10 mouse cellular contexts compared by ENCODE assay signal in genomic region chr13:46724371-46724770, GRCm38 (mm10). TPM values are rescaled to one million over a fixed set of nuclear protein-coding genes. Genes with fewer than 3 reads are reported as not detected.
DNase-seq lines count a peak whose midpoint lies in the region; ATAC-seq and TF ChIP-seq lines count a peak whose summit lies in the region.
"Had no signal": no experiment of that assay in that cellular context is flagged by ENCODE, and none has a peak within 500 bp of the region (broad histone marks: within the 10 kb centered on the region; RNA-seq: fewer than 3 reads in every experiment).

No protein-coding gene starts in this region.

- H3K4me3 ChIP-seq in hindbrain, embryonic 14.5 days (replicated peaks; ENCODE audit: low read length): no peak overlapping the region
- H3K4me3 ChIP-seq in hindbrain, embryonic 12.5 days: no peak overlapping the region
- H3K4me3 ChIP-seq in spleen, adult 2 months (ENCODE audit: extremely low read depth, insufficient read depth, insufficient read length): no peak overlapping the region
- H3K4me3 ChIP-seq in embryonic facial prominence, embryonic 10.5 days: peak overlapping the region; percentile 99; the same call in 1 of the 2 replicates

- H3K9me3 ChIP-seq in hindbrain, embryonic 14.5 days (ENCODE audit: control insufficient read depth, low read length): no peaks in the 10 kb centered on the region
- no peaks in the 10 kb centered on the region for H3K9me3 ChIP-seq in hindbrain, embryonic 12.5 days (replicated peaks)
- H3K9me3 ChIP-seq in embryonic facial prominence, embryonic 10.5 days: no peaks in the 10 kb centered on the region

- H3K27me3 ChIP-seq in hindbrain, embryonic 14.5 days (ENCODE audit: control insufficient read depth, insufficient read depth, low read length): no peaks in the 10 kb centered on the region
- H3K27me3 ChIP-seq in hindbrain, embryonic 12.5 days: no peaks in the 10 kb centered on the region
- H3K27me3 ChIP-seq in spleen, adult 2 months (ENCODE audit: control insufficient read depth, insufficient read depth, low read length): no peaks in the 10 kb centered on the region
- H3K27me3 ChIP-seq in embryonic facial prominence, embryonic 10.5 days (replicated peaks; ENCODE audit: low read depth, poor library complexity, severe bottlenecking): no peaks in the 10 kb centered on the region

- DNase-seq in hindbrain, embryonic 14.5 days (ENCODE audit: low spot score): no peak
- DNase-seq in spleen, adult 2 months (ENCODE audit: low read depth in 1 of 2, low spot score in 2 of 2): no peak
- no peak for DNase-seq in spleen, postnatal 4 days (ENCODE audit: low spot score in 2 of 2)
- no peak for DNase-seq in embryonic facial prominence, embryonic 10.5 days (ENCODE audit: low spot score)
- DNase-seq in telencephalon, adult 2 months (ENCODE audit: low read depth, low spot score): peak; percentile 13
- DNase-seq in cerebellum, adult 18-20 months: no peak
- DNase-seq: gastrocnemius, postnatal 10 days; left cerebral cortex, postnatal 4 days; right cerebral cortex, postnatal 25 days had no signal

- H3K9ac ChIP-seq in hindbrain, embryonic 14.5 days: no peak overlapping the region
- no peak overlapping the region for H3K9ac ChIP-seq in hindbrain, embryonic 12.5 days

- no peak overlapping the region for H3K27ac ChIP-seq in hindbrain, embryonic 14.5 days
- no peak overlapping the region for H3K27ac ChIP-seq in hindbrain, embryonic 12.5 days
- peak overlapping the region; percentile 64 for H3K27ac ChIP-seq in spleen, adult 2 months (ENCODE audit: insufficient read depth, low read length)
- H3K27ac ChIP-seq in embryonic facial prominence, embryonic 10.5 days (replicated peaks): no peak overlapping the region

- H3K4me1 ChIP-seq in hindbrain, embryonic 14.5 days (replicated peaks; ENCODE audit: control insufficient read depth, insufficient read depth, low read length): peaks cover 23% of the 10 kb centered on the region
- peaks cover 15% of the 10 kb centered on the region for H3K4me1 ChIP-seq in hindbrain, embryonic 12.5 days
- H3K4me1 ChIP-seq in spleen, adult 2 months (ENCODE audit: control insufficient read depth, insufficient read depth, insufficient read length): peaks cover 2% of the 10 kb centered on the region; the same call in 1 of the 2 replicates
- peaks cover 22% of the 10 kb centered on the region for H3K4me1 ChIP-seq in embryonic facial prominence, embryonic 10.5 days

- H3K4me2 ChIP-seq in hindbrain, embryonic 14.5 days (replicated peaks): peak overlapping the region; percentile 91; the same call in 1 of the 2 replicates
- no peak overlapping the region for H3K4me2 ChIP-seq in hindbrain, embryonic 12.5 days (replicated peaks)

- H3K36me3 ChIP-seq in hindbrain, embryonic 14.5 days (replicated peaks; ENCODE audit: control insufficient read depth, insufficient read depth): no peaks in the 10 kb centered on the region
- H3K36me3 ChIP-seq in hindbrain, embryonic 12.5 days: no peaks in the 10 kb centered on the region
- H3K36me3 ChIP-seq in spleen, adult 2 months (ENCODE audit: control insufficient read depth, insufficient read depth, low read length): no peaks in the 10 kb centered on the region
- peaks cover 6% of the 10 kb centered on the region for H3K36me3 ChIP-seq in embryonic facial prominence, embryonic 10.5 days (replicated peaks)

- no peak for ATAC-seq in hindbrain, embryonic 14.5 days (ENCODE audit: low FRiP score)
- ATAC-seq in hindbrain, embryonic 12.5 days (ENCODE audit: low FRiP score): no peak

- TF ChIP-seq CTCF in spleen, adult 2 months (IDR thresholded peaks at IDR 0.05; ENCODE audit: extremely low read depth, insufficient read depth, insufficient read length, insufficient replicate concordance): no peak

- TF ChIP-seq POLR2A in spleen, adult 2 months (IDR thresholded peaks at IDR 0.05; ENCODE audit: low read depth, low read length): no peak

RNA-seq across cellular contexts. Expression of gene Nup153, which starts 3.4 kb away (rescaled TPM):
- 25.9 and 33.2 TPM in 2 replicates for polyA plus RNA-seq in hindbrain, embryonic 14.5 days (2014; fragmentation: Nextera tagmentation; extraction: Ambion mirVana)
- 40.5 and 40.6 TPM in 2 replicates for polyA plus RNA-seq in hindbrain, embryonic 12.5 days (2016; fragmentation: Nextera tagmentation; extraction: Ambion mirVana)
- polyA plus RNA-seq in spleen, adult 2 months (2012; rRNA removed): 63.8 and 70.8 TPM in 2 replicates
- 34.3 and 36.9 TPM in 2 replicates for polyA plus RNA-seq in embryonic facial prominence, embryonic 10.5 days (2016; fragmentation: Nextera tagmentation; extraction: Ambion mirVana)

RNA-seq across cellular contexts. Expression of gene Fam8a1, which starts 55.0 kb away (rescaled TPM):
- polyA plus RNA-seq in hindbrain, embryonic 14.5 days (2014; fragmentation: Nextera tagmentation; extraction: Ambion mirVana): 15.4 and 17.4 TPM in 2 replicates
- polyA plus RNA-seq in hindbrain, embryonic 12.5 days (2016; fragmentation: Nextera tagmentation; extraction: Ambion mirVana): 22.9 and 24.9 TPM in 2 replicates
- 5.5 and 9.8 TPM in 2 replicates for polyA plus RNA-seq in spleen, adult 2 months (2012; rRNA removed)
- 5.8 and 7.1 TPM in 2 replicates for polyA plus RNA-seq in embryonic facial prominence, embryonic 10.5 days (2016; fragmentation: Nextera tagmentation; extraction: Ambion mirVana)
